Mouse (Mus musculus) cerebellum, adult 11 months (tissue): ENCODE measurements around the gene Trak2.
"Not testable (repeated sequence)": the region's sequence is repeated elsewhere in the genome, so short reads cannot be mapped to it uniquely, and the experiment has no call there.

Experiments used
- DNase-seq: peaks from one replicate; pipeline ENCODE4 v3.0.0; 2022

Trak2 gene

GRCm38 (mm10) chr1:58953686-58954434 lies 19.4 kb downstream of the Trak2 start:
- DNase-seq, result no peak

- DNase-seq, result no peak
Measured at GRCm38 (mm10) chr1:58952997-58953396, 20.2 kb downstream of the Trak2 start.

DNA sequence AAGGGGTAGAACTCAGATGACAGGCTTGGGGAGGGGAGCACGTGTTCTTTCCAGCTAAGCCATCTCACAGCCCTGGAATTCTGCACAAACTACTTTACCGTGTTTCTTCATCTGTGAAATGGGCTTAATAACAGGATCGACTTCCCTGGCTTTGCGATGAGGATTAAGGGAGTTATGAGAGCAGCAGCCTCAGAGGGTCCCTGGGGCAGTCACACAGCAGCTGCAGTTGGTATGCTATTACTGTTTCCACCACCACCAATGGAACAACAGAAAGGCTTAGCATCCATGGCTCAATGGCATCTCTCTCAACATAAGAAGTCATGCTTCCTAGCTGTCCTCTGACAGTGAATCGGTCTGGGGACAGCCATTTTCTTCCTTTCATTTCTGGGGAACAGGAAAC lies 20.7 kb downstream of the Trak2 start:
- DNase-seq, result no peak

DNA sequence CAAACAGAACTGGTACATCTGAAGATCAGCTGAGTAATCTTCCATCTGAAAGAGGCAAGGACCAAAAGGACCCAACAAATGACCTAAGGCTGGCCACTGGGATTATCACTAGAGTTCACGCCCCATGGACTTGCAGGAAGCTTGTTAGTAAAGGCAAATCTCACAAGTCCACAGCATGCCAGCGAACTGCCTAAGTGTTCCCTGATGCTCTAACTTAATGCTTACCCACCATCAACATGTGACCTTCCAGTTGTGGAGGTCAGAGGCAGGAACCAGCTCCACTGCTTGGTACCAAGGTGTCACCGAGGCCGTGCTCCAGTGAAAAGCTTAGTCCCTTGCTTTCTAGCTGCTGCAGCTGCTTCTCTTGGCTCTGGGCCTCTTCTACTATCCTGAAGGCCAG lies 21.4 kb downstream of the Trak2 start:
- no peak for DNase-seq

DNA sequence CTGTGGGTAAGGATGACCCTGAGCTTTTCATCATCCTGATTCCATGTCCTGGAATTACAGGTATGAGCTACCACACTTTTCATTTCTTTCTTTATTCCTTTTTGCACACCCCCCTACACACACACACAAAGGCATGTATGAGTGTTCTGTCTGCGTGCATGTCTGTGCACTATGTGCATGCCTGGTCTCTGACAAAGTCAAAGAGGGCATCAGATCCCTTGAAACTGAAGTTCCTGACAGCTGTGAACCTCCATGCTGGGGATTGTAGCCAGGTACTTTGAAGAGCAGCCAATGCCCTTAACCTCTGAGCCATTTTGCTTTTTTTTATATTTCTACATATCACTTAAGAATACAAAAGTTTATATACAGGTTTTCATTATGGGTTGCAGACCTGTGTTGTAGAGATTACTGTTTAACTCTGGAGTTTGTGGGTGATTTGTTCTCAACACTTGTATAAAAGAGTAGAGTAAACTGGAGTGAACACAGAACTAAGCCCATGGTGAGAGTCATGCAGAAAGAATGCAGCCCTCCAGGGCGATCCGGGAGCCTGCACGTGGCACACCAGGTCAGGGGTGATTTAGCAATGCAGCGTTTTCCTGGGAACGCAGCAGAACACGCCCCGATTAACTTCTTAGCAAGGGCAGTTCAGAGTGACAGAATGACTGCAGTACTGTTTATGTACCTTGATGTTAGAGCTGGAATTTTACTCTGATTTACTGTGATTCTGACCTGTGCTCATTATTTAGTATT lies 22.2 kb downstream of the Trak2 start:
- DNase-seq, result no peak

GRCm38 (mm10) chr1:58949561-58950106 lies 23.6 kb downstream of the Trak2 start:
- DNase-seq, result no peak

- DNase-seq, result no peak
Measured at GRCm38 (mm10) chr1:58946718-58947117, 26.5 kb downstream of the Trak2 start.

GRCm38 (mm10) chr1:58945960-58946670 lies 27.1 kb downstream of the Trak2 start:
- DNase-seq, result no peak

GRCm38 (mm10) chr1:58945523-58945922 lies 27.7 kb downstream of the Trak2 start:
- DNase-seq, result no peak

- no peak for DNase-seq
Measured at GRCm38 (mm10) chr1:58937606-58938099, 35.6 kb downstream of the Trak2 start.

DNA sequence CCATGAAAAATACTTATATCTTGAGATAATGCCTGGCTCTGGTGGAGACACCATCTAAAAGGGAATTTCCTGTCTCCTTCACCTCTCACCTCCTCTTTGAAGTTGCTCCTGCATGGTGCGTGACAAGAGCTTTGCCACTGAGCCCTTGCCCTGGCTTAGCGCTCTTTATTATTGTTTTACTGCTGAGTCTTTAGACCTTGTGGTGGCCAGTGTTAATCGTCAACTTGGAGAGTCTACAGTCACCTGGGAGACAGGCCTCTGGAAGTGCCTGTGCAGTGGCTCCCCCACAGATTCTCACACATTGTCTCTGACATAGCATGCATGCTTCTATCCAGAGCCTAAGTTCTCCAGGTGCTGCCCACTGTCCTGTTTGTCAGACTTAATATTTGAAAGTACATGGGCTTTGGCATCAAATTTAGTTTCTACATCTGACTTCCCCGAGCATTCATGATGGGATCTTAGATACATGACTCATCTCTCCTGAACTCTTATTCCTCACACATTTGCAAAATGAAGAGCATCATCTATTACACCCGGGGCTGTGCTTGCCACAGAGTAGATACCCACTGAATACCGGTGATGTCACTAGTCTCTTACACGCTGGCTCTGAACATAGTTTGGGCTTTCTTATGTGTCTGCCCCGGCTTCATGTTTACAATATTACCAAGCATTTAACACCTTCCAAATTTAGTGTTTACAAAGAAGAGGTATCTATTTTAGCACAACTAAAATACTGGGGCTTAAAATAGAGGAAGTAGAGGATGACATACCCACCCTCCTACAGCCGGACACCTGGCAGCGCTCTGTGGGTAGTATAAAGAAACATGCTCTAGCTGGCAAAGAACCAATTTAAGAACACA lies 36.3 kb downstream of the Trak2 start:
- DNase-seq, result no peak

DNA sequence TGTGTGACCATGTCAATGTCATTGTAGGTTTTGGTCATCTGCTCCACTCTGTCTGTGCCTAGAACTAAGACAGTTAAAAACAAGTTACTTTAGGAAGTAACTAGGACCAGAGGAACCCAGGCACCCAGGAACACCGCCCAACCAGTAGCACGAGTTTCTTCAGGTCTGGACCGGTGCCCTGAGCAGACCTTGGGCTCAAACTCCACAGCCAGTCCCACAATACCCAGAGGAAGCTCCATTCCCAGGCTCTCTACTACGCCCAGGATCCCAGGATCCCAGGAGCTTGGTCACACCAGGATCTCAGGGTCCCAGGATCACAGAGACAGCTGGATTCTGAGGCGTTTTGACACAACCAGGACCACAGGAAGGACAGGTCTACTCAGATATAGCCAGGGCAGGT lies 46.6 kb downstream of the Trak2 start:
- DNase-seq, result no peak

DNA sequence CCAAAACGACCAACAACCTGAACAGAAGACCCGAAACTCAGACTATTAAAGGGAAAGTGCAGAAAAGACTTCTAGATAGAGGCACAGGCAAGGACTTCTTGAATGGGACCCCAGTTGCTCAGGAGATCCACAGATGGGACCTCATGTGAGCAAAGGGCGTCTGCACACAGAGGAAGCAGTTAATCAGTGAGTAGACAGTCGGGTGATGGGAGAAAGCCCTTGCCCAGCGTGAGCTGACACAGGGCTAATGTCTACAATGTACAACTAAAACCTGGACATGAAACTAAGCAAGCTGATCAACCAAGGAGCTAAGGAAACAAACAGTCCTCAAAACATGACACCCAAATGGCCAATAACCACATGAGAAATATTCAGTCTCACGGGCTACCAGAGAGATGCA lies 55.7 kb downstream of the Trak2 start:
- DNase-seq, result no peak

DNA sequence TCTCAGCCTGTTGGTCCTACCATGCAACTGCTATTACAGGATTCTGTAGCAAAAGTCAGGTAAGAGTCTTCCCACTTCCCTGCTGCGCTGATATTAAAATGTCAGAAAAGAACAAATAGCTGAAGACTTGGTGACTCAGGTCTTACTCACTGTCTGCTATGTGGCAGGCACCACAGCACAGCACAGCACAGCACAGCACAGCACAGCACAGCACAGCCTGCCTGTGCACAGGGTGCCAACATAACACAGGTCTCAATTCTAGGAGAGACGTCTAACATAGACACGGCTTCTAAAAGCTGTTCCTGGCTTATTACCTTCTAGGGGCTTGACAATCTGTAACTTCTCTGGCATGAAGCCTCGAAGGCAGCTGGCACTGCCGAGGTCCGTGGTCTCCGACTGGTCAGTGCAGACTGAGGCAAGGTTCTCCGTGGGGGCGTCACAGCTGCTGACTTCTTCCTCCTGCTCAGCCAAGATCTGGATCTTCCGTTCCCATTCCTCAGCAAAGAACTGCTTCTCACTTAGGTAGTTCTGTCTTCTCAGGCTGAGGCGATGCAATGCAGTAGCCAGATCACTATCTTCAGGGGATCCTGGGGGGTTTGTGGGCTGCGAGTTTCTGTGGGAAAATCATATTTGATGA lies 63.5 kb downstream of the Trak2 start:
- DNase-seq, result no peak

- DNase-seq, result no peak
Measured at GRCm38 (mm10) chr1:58903681-58904080, 69.5 kb downstream of the Trak2 start.

DNA sequence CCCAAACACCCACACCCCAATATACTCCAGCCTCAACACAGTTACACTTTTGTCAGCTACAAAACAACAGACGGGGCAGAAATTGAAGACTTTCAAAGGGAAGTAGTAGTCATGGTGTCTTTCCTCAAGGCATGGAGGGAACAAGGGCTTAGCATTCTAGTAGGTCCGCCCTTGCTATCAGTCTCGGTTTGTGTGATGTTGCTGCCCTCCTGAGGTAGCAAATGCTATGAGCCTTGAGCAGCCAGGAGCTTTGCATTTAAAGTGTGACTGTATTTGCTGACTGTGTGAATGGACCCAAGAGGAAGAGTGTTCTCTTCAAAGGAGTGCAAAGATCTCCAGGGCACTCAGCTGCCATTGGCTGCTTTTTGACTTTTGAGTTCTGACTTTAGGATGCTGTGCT lies 75.7 kb downstream of the Trak2 start:
- not testable (repeated sequence) for DNase-seq

DNA sequence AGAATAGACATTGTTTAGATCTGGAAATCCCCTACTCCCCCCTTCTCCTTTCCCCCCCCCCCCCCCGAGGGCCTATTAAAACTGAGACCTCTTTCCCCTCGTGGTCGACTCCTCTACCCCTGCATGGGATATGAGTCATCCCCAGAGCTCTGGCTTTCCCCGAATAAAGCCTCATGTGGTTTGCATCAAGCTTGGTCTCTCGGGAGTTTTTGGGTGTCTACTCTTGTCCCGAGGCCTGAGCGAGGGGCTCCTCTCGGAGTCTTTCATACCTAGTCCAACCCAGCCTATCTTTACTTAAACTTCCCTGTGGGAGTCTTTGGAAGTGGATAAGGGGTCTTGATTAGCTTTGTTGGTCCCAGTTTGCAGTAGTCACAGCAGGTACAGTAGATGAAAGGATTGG lies 80.8 kb downstream of the Trak2 start:
- DNase-seq, result not testable (repeated sequence)

- not testable (repeated sequence) for DNase-seq
Measured at GRCm38 (mm10) chr1:58891481-58892170, 81.6 kb downstream of the Trak2 start.

DNA sequence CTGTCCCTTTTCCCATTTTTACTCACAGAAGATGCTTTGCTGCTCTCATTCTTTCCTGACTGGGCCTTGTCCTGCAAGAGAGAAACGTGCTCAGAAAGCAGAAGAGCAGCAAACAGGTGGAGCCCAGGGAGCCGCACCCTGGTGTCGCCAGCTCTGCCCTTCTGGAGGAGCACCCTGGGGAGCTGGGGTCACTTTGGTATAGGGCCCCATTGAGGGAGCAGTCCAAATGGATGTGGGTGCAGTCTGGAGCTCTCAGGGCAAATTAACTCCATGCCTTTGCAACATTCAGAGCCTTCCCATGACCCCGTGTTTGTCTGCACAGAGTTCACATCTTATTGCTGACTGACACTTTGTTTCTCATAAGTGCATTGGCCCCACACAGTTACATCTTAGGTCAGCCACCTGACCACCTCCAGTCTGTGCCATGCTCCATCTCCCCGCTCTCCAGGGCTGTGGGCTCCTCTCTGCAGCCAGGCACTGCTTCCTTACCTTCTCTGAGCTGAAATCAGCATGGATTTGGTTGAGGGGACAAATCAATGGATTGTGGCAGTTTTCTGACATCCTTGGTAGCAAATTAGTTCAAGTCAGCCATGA lies 82.4 kb downstream of the Trak2 start:
- not testable (repeated sequence) for DNase-seq

DNA sequence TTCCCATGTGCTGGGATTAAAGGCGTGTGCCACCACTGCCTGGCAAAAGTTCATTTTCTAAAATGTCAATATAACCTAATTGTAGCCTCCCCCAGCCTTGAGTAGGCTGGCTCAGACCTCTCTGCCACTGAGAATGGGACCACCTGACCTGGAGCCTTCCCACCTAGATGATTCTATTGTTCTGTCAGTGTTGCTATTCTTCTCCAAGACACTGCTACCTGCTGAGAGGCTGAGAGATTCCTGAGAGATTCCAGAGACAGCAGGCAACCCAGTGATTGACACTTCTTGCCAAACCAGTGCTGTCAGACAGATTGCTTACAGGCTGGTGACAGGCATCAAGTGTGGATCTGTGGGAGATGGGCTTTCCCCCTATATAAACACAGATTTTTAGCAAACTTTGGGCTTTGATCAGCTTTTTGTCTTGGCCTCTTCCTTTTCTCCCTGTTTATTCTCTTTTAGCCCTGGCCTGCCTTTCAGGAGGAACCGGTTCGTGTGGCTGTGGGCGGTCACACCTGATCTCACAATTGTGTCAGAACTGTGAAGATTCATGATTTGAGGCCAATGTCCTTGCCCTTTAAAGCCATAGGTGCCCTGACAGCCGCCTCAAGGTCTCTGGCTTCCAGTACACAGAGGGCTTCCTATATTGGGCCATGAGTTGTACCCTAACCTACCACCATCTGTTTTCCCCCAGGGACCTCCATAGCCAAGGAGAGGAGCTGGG lies 83.2 kb downstream of the Trak2 start:
- no peak for DNase-seq
